Mouse (Mus musculus) cerebellum, adult 2 months (tissue): ENCODE measurements at regions not wholly inside any gene's neighbourhood (a gene's known extent, or its start where the extent isn't known, plus 50 kb on each side); places are given as distances from the start of the nearest gene placed in this dataset.

Source experiments
- CTCF ChIP-seq: fragments of 200-500 bp; IDR thresholded peaks from 2 replicates; pipeline ENCODE4 v1.5.1; 2011; ENCODE audit warnings: low read depth, mild to moderate bottlenecking, control low read depth, low read length, moderate library complexity, borderline replicate concordance; ENCODE audit not compliant: insufficient read depth
- POLR2A ChIP-seq: fragments of 200-500 bp; IDR thresholded peaks from 2 replicates; pipeline ENCODE4 v1.6.1; 2011; ENCODE audit warnings: low read length, control low read depth, borderline replicate concordance; ENCODE audit not compliant: insufficient read depth

- no peak for TF ChIP-seq CTCF
- TF ChIP-seq POLR2A = no peak
Observed at GRCm38 (mm10) chr4:9046030-9046429, 807.2 kb upstream of the Car8 start.
